Mouse (Mus musculus) megakaryocyte, embryonic 14.5 days (primary cell): ENCODE data around the gene Tnfrsf17.

Source experiments
- FLI1 ChIP-seq: IDR thresholded peaks from 2 replicates; pipeline ENCODE4 v1.6.1; 2012; ENCODE audit warnings: low read length, inconsistent platforms, mixed read lengths
- GATA1 ChIP-seq: IDR thresholded peaks from 3 replicates; pipeline ENCODE4 v1.6.1; 2012; ENCODE audit warnings: mixed read lengths, low read length, inconsistent platforms, borderline replicate concordance

DNA sequence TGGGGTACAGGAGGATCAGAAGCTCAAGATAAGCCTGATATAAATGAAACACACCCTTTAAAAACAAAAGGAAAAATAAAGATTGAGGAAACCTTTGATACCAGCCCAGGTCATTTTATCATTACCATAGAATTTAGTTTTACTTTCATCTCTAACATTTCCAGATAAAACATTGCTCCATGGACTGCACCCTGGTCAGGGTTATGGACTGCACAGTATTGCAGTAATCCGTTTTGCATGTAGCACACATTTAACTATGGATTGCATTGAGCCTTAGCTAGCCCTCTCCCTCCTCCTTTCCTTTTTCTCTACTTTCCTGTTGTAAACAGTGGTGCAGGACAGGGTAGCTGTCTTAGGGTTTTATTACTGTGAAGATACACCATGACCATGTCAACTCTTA, 17.4 kb downstream of the Tnfrsf17 start:
- TF ChIP-seq GATA1: no peak
- no peak for TF ChIP-seq FLI1
